Mouse (Mus musculus) common myeloid progenitor, adult 5-6 weeks (primary cell): Measurements from ENCODE around the gene Gm14408. TPM values are rescaled to one million over a fixed set of nuclear protein-coding genes. Genes with fewer than 3 reads are reported as not detected.
"Not testable (repeated sequence)": the region's sequence is repeated elsewhere in the genome, so short reads cannot be mapped to it uniquely, and the experiment has no call there.

Experiments
- ATAC-seq: replicated peaks from 2 replicates; pipeline ENCODE4 v1.8.0; 2016; ENCODE audit warnings: low read depth, mild to moderate bottlenecking, moderate TSS enrichment, inconsistent platforms; ENCODE audit not compliant: poor library complexity, severe bottlenecking
- total RNA-seq: library from RNA; stranded (forward); fragments of 200-1000, 187-1606 nt; gene quantifications from 2 replicates; pipeline ENCODE4 v1.2.3, GENCODE M21; 2017

The Gm14408 gene
- not detected in 2 replicates for total RNA-seq

GRCm38 (mm10) chr2:176830840-176831239 is at the start of gene Gm14408:
Gm14408 (plus strand) TSS chr2:176831140.
- not testable (repeated sequence) for ATAC-seq

GRCm38 (mm10) chr2:176798312-176798711 is 32.6 kb upstream of the Gm14408 start, which contains the start of gene Gm14295:
Gm14295 (plus strand) TSS chr2:176798612.
- not testable (repeated sequence) for ATAC-seq

- ATAC-seq: not testable (repeated sequence)
Observed at GRCm38 (mm10) chr2:176798785-176799184, 32.2 kb upstream of the Gm14408 start.

Other genes starting within 250 kb of the Gm14408 start
- gene Gm14308, start 194.8 kb upstream of the Gm14408 start, total RNA-seq: 6.5 and 11.0 TPM in 2 replicates
- 12.5 and 13.6 TPM in 2 replicates for gene Zfp973, start 160.6 kb upstream of the Gm14408 start, total RNA-seq
- gene Gm14305, start 122.8 kb upstream of the Gm14408 start, total RNA-seq: 5.0 and 15.2 TPM in 2 replicates
- gene Gm14295, start 32.5 kb upstream of the Gm14408 start, total RNA-seq: 9.3 and 16.1 TPM in 2 replicates
- 3.6 and 16.4 TPM in 2 replicates for gene Gm14296, start 96.7 kb downstream of the Gm14408 start, total RNA-seq
- gene Gm14419, start 169.8 kb downstream of the Gm14408 start, total RNA-seq: 5.7 and 7.6 TPM in 2 replicates
- not detected in 2 replicates for gene Gm14401, start 243.2 kb downstream of the Gm14408 start, total RNA-seq